Mouse (Mus musculus) liver, postnatal 0 days (tissue): Measurements from ENCODE around the gene Olfr1101.

Source experiments
- CTCF ChIP-seq: sonication (generic); IDR thresholded peaks from 2 replicates; pipeline ENCODE4 v1.5.1; 2016; ENCODE audit warnings: antibody characterized with exemption, low read depth
- EP300 ChIP-seq: IDR thresholded peaks from 2 replicates; pipeline ENCODE4 v1.6.1; 2016; ENCODE audit warnings: antibody characterized with exemption, low read depth, mild to moderate bottlenecking

- TF ChIP-seq CTCF (no peak), EP300 (no peak)
Observed at GRCm38 (mm10) chr2:87026980-87027379, 36.0 kb upstream of the Olfr1101 start, which contains the start of gene Olfr1104.
